Mouse (Mus musculus) midbrain, embryonic 10.5 days (tissue): Measurements from ENCODE around the gene Cachd1. TPM values are rescaled to one million over a fixed set of nuclear protein-coding genes. Genes with fewer than 3 reads are reported as not detected.

Experiments used
- DNase-seq: peaks from one replicate; pipeline ENCODE4 v3.0.0-alpha.2; 2017; ENCODE audit warnings: low spot score
- H3K27ac ChIP-seq: fragments of 300-500 bp; sonication (generic); replicated peaks from 2 replicates; pipeline ENCODE4 v1.5.1; 2016; ENCODE audit warnings: mild to moderate bottlenecking
- H3K27me3 ChIP-seq: fragments of 300-500 bp; sonication (generic); 2 replicates; pipeline ENCODE4 v1.6.1; 2016; ENCODE audit warnings: low read depth, mild to moderate bottlenecking; ENCODE audit not compliant: poor library complexity, severe bottlenecking
- H3K36me3 ChIP-seq: fragments of 300-500 bp; sonication (generic); 2 replicates; pipeline ENCODE4 v1.6.1; 2016; ENCODE audit warnings: mild to moderate bottlenecking, moderate library complexity
- H3K4me1 ChIP-seq: fragments of 300-500 bp; sonication (generic); 2 replicates; pipeline ENCODE4 v1.6.1; 2016
- H3K4me3 ChIP-seq: fragments of 300-500 bp; sonication (generic); 2 replicates; pipeline ENCODE4 v1.5.1; 2016; ENCODE audit warnings: mild to moderate bottlenecking, moderate library complexity
- H3K9me3 ChIP-seq: fragments of 300-500 bp; sonication (generic); replicated peaks from 2 replicates; pipeline ENCODE4 v1.6.1; 2016; ENCODE audit warnings: mild to moderate bottlenecking
- WGBS: fragments of 180-500 bp; shearing (Covaris S2); methylation state at CpG from one replicate; pipeline ENCODE4 v1.1.7; 2016; 5-methylcytosine and 5-hydroxymethylcytosine counted together
- polyA plus RNA-seq: library from polyadenylated mRNA; unstranded; fragments of >200 nt; fragmentation: Nextera tagmentation; extraction: Ambion mirVana; gene quantifications from 2 replicates; pipeline ENCODE4 v1.2.1, GENCODE M21; 2016

The Cachd1 gene
- polyA plus RNA-seq, 1 experiment from 2014 or later, result 34.8 TPM

GRCm38 (mm10) chr4:100776871-100777375 lies 448 bp downstream of the Cachd1 start:
- H3K27me3 ChIP-seq, result no peaks in the 10 kb centered on the region
- no peaks in the 10 kb centered on the region for H3K36me3 ChIP-seq
- peaks cover 48% of the 10 kb centered on the region for H3K4me1 ChIP-seq
- under 1% methylated on average over 68 of the region's 68 CpGs for WGBS
- no peaks in the 10 kb centered on the region; the same call in 1 of the 2 replicates for H3K9me3 ChIP-seq
- peak overlapping the region; percentile 99 for H3K27ac ChIP-seq
- H3K4me3 ChIP-seq, result peak overlapping the region; percentile 79
- no peak for DNase-seq

GRCm38 (mm10) chr4:100777376-100778041 lies 1.0 kb downstream of the Cachd1 start:
- H3K4me1 ChIP-seq, result peaks cover 52% of the 10 kb centered on the region

GRCm38 (mm10) chr4:100778082-100778481 lies 1.6 kb downstream of the Cachd1 start:
- Histone ChIP-seq H3K27ac (peak overlapping the region; percentile 99), H3K9me3 (no peaks in the 10 kb centered on the region; the same call in 1 of the 2 replicates), H3K27me3 (no peaks in the 10 kb centered on the region), H3K4me3 (peak overlapping the region; percentile 79), H3K36me3 (no peaks in the 10 kb centered on the region), H3K4me1 (peaks cover 58% of the 10 kb centered on the region)
- DNase-seq, result peak; percentile 33
- under 1% methylated on average over 16 of the region's 16 CpGs for WGBS

More at GRCm38 (mm10) chr4:100777376-100778041, 1.0 kb downstream of the Cachd1 start:
- Histone ChIP-seq H3K27me3 (no peaks in the 10 kb centered on the region), H3K4me3 (peak overlapping the region; percentile 79), H3K36me3 (no peaks in the 10 kb centered on the region), H3K9me3 (no peaks in the 10 kb centered on the region; the same call in 1 of the 2 replicates), H3K27ac (peak overlapping the region; percentile 99)
- DNase-seq, result peak; percentile 77
- under 1% methylated on average over 42 of the region's 42 CpGs for WGBS

GRCm38 (mm10) chr4:100779023-100779422 lies 2.5 kb downstream of the Cachd1 start:
- H3K4me1 ChIP-seq, result peaks cover 67% of the 10 kb centered on the region
- H3K4me3 ChIP-seq, result peak overlapping the region; percentile 79
- peak overlapping the region; percentile 99 for H3K27ac ChIP-seq
- H3K27me3 ChIP-seq, result no peaks in the 10 kb centered on the region
- H3K9me3 ChIP-seq, result no peaks in the 10 kb centered on the region; the same call in 1 of the 2 replicates
- WGBS, result 1% methylated on average over 4 of the region's 4 CpGs
- H3K36me3 ChIP-seq, result no peaks in the 10 kb centered on the region
- DNase-seq, result no peak

GRCm38 (mm10) chr4:100779695-100780094 lies 3.2 kb downstream of the Cachd1 start:
- 3% methylated on average over 5 of the region's 5 CpGs for WGBS
- DNase-seq, result no peak
- no peaks in the 10 kb centered on the region for H3K9me3 ChIP-seq
- H3K27me3 ChIP-seq, result no peaks in the 10 kb centered on the region
- H3K27ac ChIP-seq, result peak overlapping the region; percentile 99
- H3K36me3 ChIP-seq, result no peaks in the 10 kb centered on the region
- peak overlapping the region; percentile 79 for H3K4me3 ChIP-seq
- H3K4me1 ChIP-seq, result peaks cover 72% of the 10 kb centered on the region

- peak overlapping the region; percentile 79 for H3K4me3 ChIP-seq
- no peak for DNase-seq
- 0 out of 2 replicates have a peak, but pooled peaks cover 4% of the 10 kb centered on the region for H3K36me3 ChIP-seq
- no peaks in the 10 kb centered on the region for H3K9me3 ChIP-seq
- H3K27ac ChIP-seq, result 0 out of 2 replicates have a peak overlapping the region, but pooled peaks have one; percentile 14
- H3K4me1 ChIP-seq, result peaks cover 68% of the 10 kb centered on the region
- 74% methylated on average over 6 of the region's 6 CpGs for WGBS
- H3K27me3 ChIP-seq, result no peaks in the 10 kb centered on the region
Measured at GRCm38 (mm10) chr4:100780911-100781310, 4.4 kb downstream of the Cachd1 start.

- Histone ChIP-seq H3K36me3 (peaks cover 13% of the 10 kb centered on the region; the same call in 1 of the 2 replicates), H3K27ac (no peak overlapping the region), H3K27me3 (no peaks in the 10 kb centered on the region), H3K4me3 (peak overlapping the region; percentile 26), H3K9me3 (no peaks in the 10 kb centered on the region), H3K4me1 (peaks cover 77% of the 10 kb centered on the region)
- 61% methylated on average over 8 of the region's 8 CpGs for WGBS
- DNase-seq, result no peak
Measured at GRCm38 (mm10) chr4:100782348-100782747, 5.9 kb downstream of the Cachd1 start.

GRCm38 (mm10) chr4:100782891-100783290 lies 6.4 kb downstream of the Cachd1 start:
- Histone ChIP-seq H3K4me1 (peaks cover 82% of the 10 kb centered on the region), H3K27me3 (no peaks in the 10 kb centered on the region), H3K36me3 (peaks cover 17% of the 10 kb centered on the region), H3K9me3 (no peaks in the 10 kb centered on the region), H3K4me3 (no peak overlapping the region), H3K27ac (no peak overlapping the region)
- 89% methylated on average over 3 of the region's 3 CpGs for WGBS
- no peak for DNase-seq

GRCm38 (mm10) chr4:100787201-100787600 lies 10.7 kb downstream of the Cachd1 start:
- H3K27ac ChIP-seq, result no peak overlapping the region
- no peak for DNase-seq

GRCm38 (mm10) chr4:100790176-100790575 lies 13.7 kb downstream of the Cachd1 start:
- 78% methylated on average over 5 of the region's 5 CpGs for WGBS
- no peaks in the 10 kb centered on the region for H3K9me3 ChIP-seq
- no peak overlapping the region for H3K4me3 ChIP-seq
- peaks cover 28% of the 10 kb centered on the region for H3K36me3 ChIP-seq
- peaks cover 77% of the 10 kb centered on the region for H3K4me1 ChIP-seq
- H3K27me3 ChIP-seq, result no peaks in the 10 kb centered on the region
- DNase-seq, result no peak
- H3K27ac ChIP-seq, result no peak overlapping the region

More at GRCm38 (mm10) chr4:100787201-100787600, 10.7 kb downstream of the Cachd1 start:
- Histone ChIP-seq H3K36me3 (peaks cover 30% of the 10 kb centered on the region), H3K4me3 (no peak overlapping the region), H3K27me3 (no peaks in the 10 kb centered on the region), H3K4me1 (peaks cover 70% of the 10 kb centered on the region), H3K9me3 (no peaks in the 10 kb centered on the region)
- 86% methylated on average over 3 of the region's 3 CpGs for WGBS

GRCm38 (mm10) chr4:100793147-100793546 lies 16.7 kb downstream of the Cachd1 start:
- peaks cover 82% of the 10 kb centered on the region for H3K4me1 ChIP-seq
- DNase-seq, result peak; percentile 64
- peaks cover 11% of the 10 kb centered on the region for H3K36me3 ChIP-seq
- 3% methylated on average over 2 of the region's 2 CpGs for WGBS
- peak overlapping the region; percentile 67; the same call in 1 of the 2 replicates for H3K27ac ChIP-seq
- no peaks in the 10 kb centered on the region for H3K9me3 ChIP-seq
- H3K27me3 ChIP-seq, result no peaks in the 10 kb centered on the region
- H3K4me3 ChIP-seq, result 0 out of 2 replicates have a peak overlapping the region, but pooled peaks have one; percentile 12

GRCm38 (mm10) chr4:100795523-100795922 lies 19.0 kb downstream of the Cachd1 start:
- Histone ChIP-seq H3K4me1 (peaks cover 98% of the 10 kb centered on the region), H3K36me3 (no peaks in the 10 kb centered on the region), H3K27me3 (no peaks in the 10 kb centered on the region), H3K9me3 (no peaks in the 10 kb centered on the region), H3K4me3 (no peak overlapping the region), H3K27ac (peak overlapping the region; percentile 52)
- WGBS, result 9% methylated on average over 5 of the region's 5 CpGs
- no peak for DNase-seq
